Mouse (Mus musculus) thymus, postnatal 25 days (tissue): ENCODE results near the gene Katnb1.

ENCODE experiments used
- DNase-seq: peaks from one replicate; pipeline ENCODE4 v3.0.0; 2022

The Katnb1 gene

DNA sequence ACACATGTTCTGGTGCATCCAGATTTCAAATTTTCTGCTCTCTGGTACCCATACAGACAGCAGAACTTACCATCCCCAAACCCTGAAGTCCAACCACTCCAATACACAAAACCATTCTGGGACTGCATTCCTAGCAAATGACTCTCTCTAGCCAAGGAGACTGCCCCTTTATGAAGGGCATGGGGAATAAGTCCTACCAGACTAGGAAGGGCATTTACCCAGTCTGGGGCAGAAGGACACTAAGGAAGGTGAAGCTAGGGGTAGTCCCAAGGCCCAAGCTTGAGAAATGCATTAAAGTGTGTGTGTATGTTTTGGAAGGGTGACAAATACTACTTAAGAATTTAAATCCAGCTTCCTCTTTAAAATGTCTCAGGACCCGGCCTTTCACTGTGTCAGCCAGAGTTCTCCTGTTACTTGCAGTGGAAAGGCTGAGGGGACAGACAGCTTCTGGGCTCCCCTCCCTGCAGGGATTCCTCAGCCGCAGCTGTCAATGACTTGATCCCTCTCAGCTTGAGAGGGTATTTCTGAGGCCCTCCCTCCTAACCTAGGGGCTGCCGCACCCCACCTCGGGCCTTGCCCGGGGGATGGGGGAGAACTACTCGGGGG, 60.6 kb downstream of the Katnb1 start:
- DNase-seq: no peak

- peak; percentile 85 for DNase-seq
Observed at GRCm38 (mm10) chr8:95142075-95142831, 61.3 kb downstream of the Katnb1 start.

GRCm38 (mm10) chr8:95142985-95143804, 62.2 kb downstream of the Katnb1 start:
- DNase-seq: peak; percentile 13

GRCm38 (mm10) chr8:95143805-95144630, 63.0 kb downstream of the Katnb1 start:
- DNase-seq: no peak

GRCm38 (mm10) chr8:95144631-95145015, 63.6 kb downstream of the Katnb1 start:
- DNase-seq: no peak

- no peak for DNase-seq
Observed at GRCm38 (mm10) chr8:95146044-95146745, 65.2 kb downstream of the Katnb1 start.

DNA sequence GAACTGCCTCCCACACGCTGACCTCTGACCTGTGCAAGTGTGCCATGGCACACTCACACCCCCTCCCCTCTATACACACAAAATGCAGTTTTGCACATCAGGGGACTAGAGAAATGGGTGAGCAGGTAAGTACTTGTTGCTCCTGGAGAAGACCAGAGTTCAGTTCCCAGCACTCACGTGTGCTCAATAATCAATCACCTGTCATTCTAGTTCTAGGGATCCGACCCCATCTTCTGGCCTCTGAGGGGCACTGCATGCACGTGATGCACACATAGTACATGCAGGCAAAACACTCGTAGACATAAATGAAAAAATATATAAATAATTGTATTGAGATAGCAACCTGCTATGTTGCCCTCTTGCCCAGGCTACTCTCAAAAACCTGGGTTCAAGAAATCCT, 65.9 kb downstream of the Katnb1 start:
- no peak for DNase-seq

- DNase-seq: no peak
Observed at GRCm38 (mm10) chr8:95149426-95149825, 68.4 kb downstream of the Katnb1 start.

- no peak for DNase-seq
Observed at GRCm38 (mm10) chr8:95150608-95151007, 69.6 kb downstream of the Katnb1 start.
